Mouse (Mus musculus) G1E (cell line): ENCODE measurements around the gene Zzef1. TPM values are rescaled to one million over a fixed set of nuclear protein-coding genes. Genes with fewer than 3 reads are reported as not detected.
A peak's percentile ranks its signal among the peaks of the same experiment; 100 is the strongest.

ENCODE experiments used
- ATAC-seq: 2 replicates; pipeline ENCODE4 v1.8.0; 2016; ENCODE audit warnings: mild to moderate bottlenecking; ENCODE audit not compliant: insufficient number of reproducible peaks, poor library complexity, low FRiP score, severe bottlenecking; ENCODE audit errors: extremely low read depth
- DNase-seq: peaks from one replicate; pipeline ENCODE4 v3.0.0; 2012; ENCODE audit warnings: low spot score
- H3K27me3 ChIP-seq: 2 replicates; pipeline ENCODE4 v1.6.1; 2012; ENCODE audit warnings: mild to moderate bottlenecking, low read length, inconsistent platforms; ENCODE audit not compliant: insufficient read depth
- H3K36me3 ChIP-seq: replicated peaks from 2 replicates; pipeline ENCODE3; 2012; ENCODE audit warnings: mild to moderate bottlenecking, inconsistent platforms
- H3K4me1 ChIP-seq: 2 replicates; pipeline ENCODE4 v1.6.1; 2012; ENCODE audit warnings: low read depth, low read length, inconsistent platforms, mixed read lengths; ENCODE audit not compliant: insufficient read depth
- H3K4me3 ChIP-seq: 2 replicates; pipeline ENCODE4 v1.5.1; 2012; ENCODE audit warnings: low read depth, mild to moderate bottlenecking, inconsistent platforms, low read length, moderate library complexity, mixed read lengths
- H3K9me3 ChIP-seq: replicated peaks from 2 replicates; pipeline ENCODE4 v1.6.1; 2012; ENCODE audit warnings: inconsistent platforms
- CTCF ChIP-seq: IDR thresholded peaks from 2 replicates; pipeline ENCODE4 v1.5.1; 2012; ENCODE audit warnings: low read depth, low read length, inconsistent platforms, mixed read lengths
- GATA1 ChIP-seq: IDR thresholded peaks from 2 replicates; pipeline ENCODE4 v1.6.1; 2012; ENCODE audit warnings: borderline replicate concordance, low read length, inconsistent platforms, mixed read lengths
- GATA2 ChIP-seq: IDR thresholded peaks from 2 replicates; pipeline ENCODE4 v1.6.1; 2012; ENCODE audit warnings: low read depth, low read length, inconsistent platforms, borderline replicate concordance
- POLR2AphosphoS5 ChIP-seq: IDR thresholded peaks from 2 replicates; pipeline ENCODE4 v1.6.1; 2012; ENCODE audit warnings: low read depth, low read length, inconsistent platforms; ENCODE audit not compliant: insufficient replicate concordance
- TAL1 ChIP-seq: conservative IDR thresholded peaks from 2 replicates; pipeline ENCODE4 v1.6.1; 2012; ENCODE audit warnings: low read depth, low read length, inconsistent platforms, mixed read lengths
- polyA plus RNA-seq: library from polyadenylated mRNA; stranded (reverse); fragments of >175 nt; gene quantifications from 2 replicates; pipeline ENCODE4 v1.2.3, GENCODE M21; 2012
- total RNA-seq, 2 experiments: library from RNA; stranded (forward) in 1 of 2; stranded (reverse) in 1 of 2; fragments of 200-1000 nt in 1 of 2; fragments of >200 nt in 1 of 2; fragmentation: Nextera tagmentation in 1 of 2; gene quantifications; 2 replicates each; pipeline ENCODE4 v1.2.3; 2014 to 2017

Gene Zzef1
- total and polyA plus RNA-seq, 3 experiments = 5.3 to 43.4 (median 33.2) TPM

DNA sequence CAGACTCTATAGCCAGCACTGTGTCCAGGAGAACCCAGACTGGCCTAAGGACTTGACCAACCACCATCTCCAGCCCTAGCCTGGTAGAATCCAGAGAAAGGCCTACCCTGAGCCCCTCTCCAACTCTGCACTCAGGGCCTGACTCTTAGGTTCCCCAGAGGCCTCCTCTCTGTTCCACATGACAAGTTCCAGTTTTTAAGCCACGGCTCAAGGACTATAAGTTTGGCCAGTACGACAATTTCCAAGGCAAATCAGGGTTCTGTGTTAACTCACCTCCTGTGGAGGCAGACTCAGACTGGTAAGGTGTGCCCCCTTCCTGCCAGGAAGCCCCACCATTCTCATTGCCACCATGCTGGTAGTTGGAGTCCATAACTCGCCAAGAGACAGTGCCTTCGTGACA, 158.2 kb downstream of the Zzef1 start:
- ATAC-seq = no peak
- peaks cover 57% of the 10 kb centered on the region for H3K4me1 ChIP-seq
- TF ChIP-seq GATA2 (no peak), GATA1 (no peak), CTCF (no peak), TAL1 (no peak), POLR2AphosphoS5 (no peak)

DNA sequence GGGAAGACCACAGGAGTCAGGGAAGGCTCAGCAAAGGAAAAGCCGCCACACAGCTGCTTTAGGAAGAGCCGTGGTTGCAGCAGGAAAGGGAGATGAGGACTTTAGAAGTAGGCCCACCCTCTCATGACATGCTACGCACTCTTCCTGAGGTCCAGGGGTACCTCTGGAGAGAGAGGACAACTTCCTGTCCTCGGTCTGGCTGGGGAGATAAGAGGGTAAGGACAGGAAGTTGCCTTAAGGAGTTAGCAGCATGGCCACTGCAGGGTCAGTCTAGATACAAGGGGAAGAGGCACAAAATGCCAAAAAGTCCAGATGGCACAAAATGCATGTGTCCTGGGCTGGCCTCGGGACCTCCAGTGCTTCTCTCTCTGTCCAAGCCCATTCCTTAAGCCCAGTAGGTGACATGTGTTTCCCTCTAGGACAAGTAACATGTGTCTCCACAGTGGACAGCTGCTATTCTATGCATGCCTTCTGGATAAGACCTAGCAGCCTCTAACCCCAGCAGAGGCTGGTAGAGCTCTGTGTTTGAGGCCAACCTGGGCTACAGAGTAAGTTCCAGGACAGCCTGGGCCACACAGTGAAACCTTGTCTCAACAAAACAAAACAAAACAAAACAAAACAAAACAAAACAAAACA, 159.4 kb downstream of the Zzef1 start:
- Histone ChIP-seq H3K9me3 (no peaks in the 10 kb centered on the region), H3K36me3 (no peaks in the 10 kb centered on the region), H3K4me1 (peaks cover 66% of the 10 kb centered on the region), H3K4me3 (no peak overlapping the region; the same call in 1 of the 2 replicates), H3K27me3 (peaks cover 18% of the 10 kb centered on the region)
- peak; percentile 87 for ATAC-seq
- TF ChIP-seq TAL1 = peak; percentile 55; the same call in 1 of the 2 replicates
- no peak for TF ChIP-seq POLR2AphosphoS5
- peak; percentile 54 for DNase-seq

More for the DNA sequence above, 158.2 kb downstream of the Zzef1 start:
- Histone ChIP-seq H3K36me3 (no peaks in the 10 kb centered on the region), H3K9me3 (no peaks in the 10 kb centered on the region; the same call in 1 of the 2 replicates), H3K27me3 (peaks cover 11% of the 10 kb centered on the region), H3K4me3 (no peak overlapping the region)
- DNase-seq = no peak

- peaks cover 34% of the 10 kb centered on the region for H3K27me3 ChIP-seq
- no peaks in the 10 kb centered on the region for H3K36me3 ChIP-seq
- H3K4me1 ChIP-seq = peaks cover 82% of the 10 kb centered on the region
- TF ChIP-seq TAL1 = no peak
- no peak for TF ChIP-seq CTCF
- no peak for TF ChIP-seq POLR2AphosphoS5
- TF ChIP-seq GATA1 = no peak
- TF ChIP-seq GATA2 = no peak
- no peak for DNase-seq
- H3K4me3 ChIP-seq = no peak overlapping the region
- no peaks in the 10 kb centered on the region for H3K9me3 ChIP-seq
- ATAC-seq = no peak
Measured at GRCm38 (mm10) chr11:72957318-72957717, 161.3 kb downstream of the Zzef1 start.

- Histone ChIP-seq H3K36me3 (peaks cover 10% of the 10 kb centered on the region), H3K9me3 (no peaks in the 10 kb centered on the region), H3K27me3 (peaks cover 44% of the 10 kb centered on the region), H3K4me3 (peak overlapping the region; percentile 73), H3K4me1 (peaks cover 72% of the 10 kb centered on the region)
- TF ChIP-seq GATA1 (no peak), TAL1 (no peak), GATA2 (no peak), POLR2AphosphoS5 (no peak), CTCF (no peak)
- DNase-seq (no peak), ATAC-seq (no peak)
Measured at GRCm38 (mm10) chr11:72959924-72960679, 164.1 kb downstream of the Zzef1 start.

- H3K4me3 ChIP-seq = peak overlapping the region; percentile 73
- peaks cover 48% of the 10 kb centered on the region for H3K27me3 ChIP-seq
- H3K36me3 ChIP-seq = peaks cover 14% of the 10 kb centered on the region
- no peaks in the 10 kb centered on the region for H3K9me3 ChIP-seq
- DNase-seq (no peak), ATAC-seq (no peak)
- H3K4me1 ChIP-seq = peaks cover 68% of the 10 kb centered on the region
- TF ChIP-seq GATA2 (no peak), TAL1 (no peak), POLR2AphosphoS5 (no peak), GATA1 (no peak), CTCF (no peak)
Measured at GRCm38 (mm10) chr11:72960723-72961071, 164.7 kb downstream of the Zzef1 start.
